Mouse (Mus musculus) adrenal gland, postnatal 36 days (tissue): ENCODE measurements around the gene Mindy4b-ps. TPM values are rescaled to one million over a fixed set of nuclear protein-coding genes. Genes with fewer than 3 reads are reported as not detected.
A peak's percentile ranks its signal among the peaks of the same experiment; 100 is the strongest.
"Not testable (repeated sequence)": the region's sequence is repeated elsewhere in the genome, so short reads cannot be mapped to it uniquely, and the experiment has no call there.

ENCODE experiments used
- DNase-seq, 2 experiments: peaks; one replicate each; pipeline ENCODE4 v3.0.0; 2021; ENCODE audit warnings: mixed read lengths in 1 of 2
- long read RNA-seq, 2 experiments: library from polyadenylated mRNA; stranded (forward); transcript quantifications; one replicate each; pipeline ENCODE4 v2.0.0; 2021; ENCODE audit warnings: borderline sequencing depth in 2 of 2
- total RNA-seq, 2 experiments: library from RNA; stranded (reverse); gene quantifications; 2 replicates each; pipeline ENCODE4 v1.2.3; 2021

The Mindy4b-ps gene
- not detected for total RNA-seq
- long read RNA-seq, experiment 1: 0 reads
- long read RNA-seq, experiment 2: 0 reads

GRCm38 (mm10) chr3:58822211-58822610 is at the start of gene Mindy4b-ps:
Mindy4b-ps (minus strand) TSS chr3:58822311.
- DNase-seq: no peak

GRCm38 (mm10) chr3:58871882-58872281 is 49.8 kb upstream of the Mindy4b-ps start:
- not testable (repeated sequence) for DNase-seq

- DNase-seq: no peak
Observed at GRCm38 (mm10) chr3:58865690-58866089, 43.6 kb upstream of the Mindy4b-ps start.

GRCm38 (mm10) chr3:58862976-58863375 is 40.9 kb upstream of the Mindy4b-ps start:
- no peak for DNase-seq

- DNase-seq: peak; percentile 14 to 62
Observed at GRCm38 (mm10) chr3:58843415-58843814, 21.3 kb upstream of the Mindy4b-ps start.

GRCm38 (mm10) chr3:58833442-58834160 is 11.5 kb upstream of the Mindy4b-ps start:
- DNase-seq: no peak

GRCm38 (mm10) chr3:58832888-58833287 is 10.8 kb upstream of the Mindy4b-ps start:
- peak; percentile 34 to 35 for DNase-seq

GRCm38 (mm10) chr3:58831586-58831985 is 9.5 kb upstream of the Mindy4b-ps start:
- DNase-seq: no peak

GRCm38 (mm10) chr3:58829926-58830325 is 7.8 kb upstream of the Mindy4b-ps start:
- no peak for DNase-seq

- no peak for DNase-seq
Observed at GRCm38 (mm10) chr3:58828366-58829153, 6.4 kb upstream of the Mindy4b-ps start.

GRCm38 (mm10) chr3:58826266-58826665 is 4.2 kb upstream of the Mindy4b-ps start:
- DNase-seq: no peak

GRCm38 (mm10) chr3:58817337-58817736 is 4.8 kb downstream of the Mindy4b-ps start:
- DNase-seq: peak; percentile 21 to 28

GRCm38 (mm10) chr3:58814191-58814590 is 7.9 kb downstream of the Mindy4b-ps start:
- DNase-seq: peak in 1 of 2 experiments; percentile 29

- DNase-seq: no peak
Observed at GRCm38 (mm10) chr3:58810353-58810752, 11.8 kb downstream of the Mindy4b-ps start.

- DNase-seq: no peak
Observed at GRCm38 (mm10) chr3:58809111-58809915, 12.8 kb downstream of the Mindy4b-ps start.

GRCm38 (mm10) chr3:58808636-58809035 is 13.5 kb downstream of the Mindy4b-ps start:
- DNase-seq: no peak

GRCm38 (mm10) chr3:58804745-58805144 is 17.4 kb downstream of the Mindy4b-ps start:
- no peak for DNase-seq

- DNase-seq: no peak
Observed at GRCm38 (mm10) chr3:58798676-58799075, 23.4 kb downstream of the Mindy4b-ps start.

- no peak for DNase-seq
Observed at GRCm38 (mm10) chr3:58798245-58798644, 23.9 kb downstream of the Mindy4b-ps start.

GRCm38 (mm10) chr3:58789473-58789872 is 32.6 kb downstream of the Mindy4b-ps start:
- no peak for DNase-seq

GRCm38 (mm10) chr3:58789033-58789432 is 33.1 kb downstream of the Mindy4b-ps start:
- no peak for DNase-seq

- no peak for DNase-seq
Observed at GRCm38 (mm10) chr3:58786470-58786869, 35.6 kb downstream of the Mindy4b-ps start.
